Mouse (Mus musculus): ENCODE data around the gene Mocs1. TPM values are rescaled to one million over a fixed set of nuclear protein-coding genes. Genes with fewer than 3 reads are reported as not detected.

Mocs1 gene
- total RNA-seq, 1 experiment from 2014 or later = 16.8 TPM

- no peak for ATAC-seq (replicated peaks in 1 of 2; ENCODE audit: insufficient read depth in 1 of 2, low FRiP score in 2 of 2, low TSS enrichment in 1 of 2, low read depth in 1 of 2, poor library complexity in 2 of 2, severe bottlenecking in 2 of 2)
Measured at GRCm38 (mm10) chr17:49456334-49456733, 28.2 kb downstream of the Mocs1 start.

GRCm38 (mm10) chr17:49457833-49458232 lies 29.7 kb downstream of the Mocs1 start:
- no peak; a peak in 1 of 4 replicates for ATAC-seq (replicated peaks in 1 of 2; ENCODE audit: insufficient read depth in 1 of 2, low FRiP score in 2 of 2, low TSS enrichment in 1 of 2, low read depth in 1 of 2, poor library complexity in 2 of 2, severe bottlenecking in 2 of 2)

- no peak for ATAC-seq (replicated peaks in 1 of 2; ENCODE audit: insufficient read depth in 1 of 2, low FRiP score in 2 of 2, low TSS enrichment in 1 of 2, low read depth in 1 of 2, poor library complexity in 2 of 2, severe bottlenecking in 2 of 2)
Measured at GRCm38 (mm10) chr17:49458386-49458785, 30.2 kb downstream of the Mocs1 start.

- no peak for ATAC-seq (replicated peaks in 1 of 2; ENCODE audit: insufficient read depth in 1 of 2, low FRiP score in 2 of 2, low TSS enrichment in 1 of 2, low read depth in 1 of 2, poor library complexity in 2 of 2, severe bottlenecking in 2 of 2)
Measured at GRCm38 (mm10) chr17:49464884-49465283, 36.7 kb downstream of the Mocs1 start.

- ATAC-seq (replicated peaks in 1 of 2; ENCODE audit: insufficient read depth in 1 of 2, low FRiP score in 2 of 2, low TSS enrichment in 1 of 2, low read depth in 1 of 2, poor library complexity in 2 of 2, severe bottlenecking in 2 of 2) = peak; percentile 68 to 80; a peak in 3 of 4 replicates
Measured at GRCm38 (mm10) chr17:49468223-49468622, 40.1 kb downstream of the Mocs1 start.

- no peak for ATAC-seq (replicated peaks in 1 of 2; ENCODE audit: insufficient read depth in 1 of 2, low FRiP score in 2 of 2, low TSS enrichment in 1 of 2, low read depth in 1 of 2, poor library complexity in 2 of 2, severe bottlenecking in 2 of 2)
Measured at GRCm38 (mm10) chr17:49472626-49473025, 44.5 kb downstream of the Mocs1 start.

GRCm38 (mm10) chr17:49474051-49474450 lies 45.9 kb downstream of the Mocs1 start:
- no peak for ATAC-seq (replicated peaks in 1 of 2; ENCODE audit: insufficient read depth in 1 of 2, low FRiP score in 2 of 2, low TSS enrichment in 1 of 2, low read depth in 1 of 2, poor library complexity in 2 of 2, severe bottlenecking in 2 of 2)

- no peak for ATAC-seq (replicated peaks in 1 of 2; ENCODE audit: insufficient read depth in 1 of 2, low FRiP score in 2 of 2, low TSS enrichment in 1 of 2, low read depth in 1 of 2, poor library complexity in 2 of 2, severe bottlenecking in 2 of 2)
Measured at GRCm38 (mm10) chr17:49475174-49475573, 47.0 kb downstream of the Mocs1 start.

GRCm38 (mm10) chr17:49477370-49477769 lies 49.2 kb downstream of the Mocs1 start:
- no peak for ATAC-seq (replicated peaks in 1 of 2; ENCODE audit: insufficient read depth in 1 of 2, low FRiP score in 2 of 2, low TSS enrichment in 1 of 2, low read depth in 1 of 2, poor library complexity in 2 of 2, severe bottlenecking in 2 of 2)

GRCm38 (mm10) chr17:49481876-49482275 lies 53.7 kb downstream of the Mocs1 start:
- no peak for ATAC-seq (replicated peaks in 1 of 2; ENCODE audit: insufficient read depth in 1 of 2, low FRiP score in 2 of 2, low TSS enrichment in 1 of 2, low read depth in 1 of 2, poor library complexity in 2 of 2, severe bottlenecking in 2 of 2)

GRCm38 (mm10) chr17:49484435-49484834 lies 56.3 kb downstream of the Mocs1 start:
- ATAC-seq (replicated peaks in 1 of 2; ENCODE audit: insufficient read depth in 1 of 2, low FRiP score in 2 of 2, low TSS enrichment in 1 of 2, low read depth in 1 of 2, poor library complexity in 2 of 2, severe bottlenecking in 2 of 2) = no peak

- no peak for ATAC-seq (replicated peaks in 1 of 2; ENCODE audit: insufficient read depth in 1 of 2, low FRiP score in 2 of 2, low TSS enrichment in 1 of 2, low read depth in 1 of 2, poor library complexity in 2 of 2, severe bottlenecking in 2 of 2)
Measured at GRCm38 (mm10) chr17:49489098-49489497, 60.9 kb downstream of the Mocs1 start.

- ATAC-seq (replicated peaks in 1 of 2; ENCODE audit: insufficient read depth in 1 of 2, low FRiP score in 2 of 2, low TSS enrichment in 1 of 2, low read depth in 1 of 2, poor library complexity in 2 of 2, severe bottlenecking in 2 of 2) = no peak
Measured at GRCm38 (mm10) chr17:49493276-49493675, 65.1 kb downstream of the Mocs1 start.

- ATAC-seq (replicated peaks in 1 of 2; ENCODE audit: insufficient read depth in 1 of 2, low FRiP score in 2 of 2, low TSS enrichment in 1 of 2, low read depth in 1 of 2, poor library complexity in 2 of 2, severe bottlenecking in 2 of 2) = no peak
Measured at GRCm38 (mm10) chr17:49498169-49498568, 70.0 kb downstream of the Mocs1 start.

GRCm38 (mm10) chr17:49499635-49500034 lies 71.5 kb downstream of the Mocs1 start:
- no peak for ATAC-seq (replicated peaks in 1 of 2; ENCODE audit: insufficient read depth in 1 of 2, low FRiP score in 2 of 2, low TSS enrichment in 1 of 2, low read depth in 1 of 2, poor library complexity in 2 of 2, severe bottlenecking in 2 of 2)

GRCm38 (mm10) chr17:49500234-49500633 lies 72.1 kb downstream of the Mocs1 start:
- ATAC-seq (replicated peaks in 1 of 2; ENCODE audit: insufficient read depth in 1 of 2, low FRiP score in 2 of 2, low TSS enrichment in 1 of 2, low read depth in 1 of 2, poor library complexity in 2 of 2, severe bottlenecking in 2 of 2) = no peak

- peak in 1 of 2 experiments; percentile 46; a peak in 2 of 4 replicates for ATAC-seq (replicated peaks in 1 of 2; ENCODE audit: insufficient read depth in 1 of 2, low FRiP score in 2 of 2, low TSS enrichment in 1 of 2, low read depth in 1 of 2, poor library complexity in 2 of 2, severe bottlenecking in 2 of 2)
Measured at GRCm38 (mm10) chr17:49503246-49503900, 75.2 kb downstream of the Mocs1 start.
